Mouse (Mus musculus): ENCODE results near the gene Gab3.
"Not testable (repeated sequence)": the region's sequence is repeated elsewhere in the genome, so short reads cannot be mapped to it uniquely, and the experiment has no call there.

The Gab3 gene

DNA sequence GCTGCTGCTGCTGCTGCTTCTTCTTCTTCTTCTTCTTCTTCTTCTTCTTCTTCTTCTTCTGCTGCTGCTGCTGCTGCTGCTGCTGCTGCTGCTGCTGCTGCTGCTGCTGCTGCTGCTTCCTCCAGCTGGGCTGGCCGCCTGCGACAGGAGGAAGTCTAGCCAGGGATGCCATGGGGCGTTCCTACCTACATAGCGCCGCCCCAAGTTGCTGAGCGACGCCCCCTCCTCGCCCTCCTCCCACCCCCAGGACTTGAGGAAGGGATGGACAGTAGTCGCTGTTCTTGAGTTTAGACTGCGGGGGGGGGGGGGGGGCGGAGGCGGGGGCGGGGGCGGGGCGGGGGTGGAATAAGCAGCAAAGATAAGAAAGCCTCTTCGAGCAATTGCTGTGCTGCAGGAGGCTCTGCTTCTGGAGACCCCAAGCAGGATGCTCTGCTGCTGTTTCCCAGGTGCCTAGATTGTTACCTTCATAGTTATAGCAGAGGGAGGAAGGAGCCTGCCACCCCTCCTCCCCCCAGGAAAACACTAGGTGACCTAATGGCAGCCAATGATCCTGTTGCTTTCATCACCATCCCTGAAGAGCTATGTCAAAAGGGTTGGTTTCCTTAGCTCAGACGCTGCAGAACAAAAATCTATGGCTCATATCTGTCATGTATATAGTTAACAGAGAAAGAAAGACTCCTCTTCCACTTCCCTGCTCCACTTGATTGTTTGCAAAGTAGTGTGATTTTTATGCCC, at the start of gene Gab3:
TSS of gene Gab3 (minus strand) at position 685 of the 735 bp plus-strand sequence.
- DNase-seq: peak; percentile 62

DNA sequence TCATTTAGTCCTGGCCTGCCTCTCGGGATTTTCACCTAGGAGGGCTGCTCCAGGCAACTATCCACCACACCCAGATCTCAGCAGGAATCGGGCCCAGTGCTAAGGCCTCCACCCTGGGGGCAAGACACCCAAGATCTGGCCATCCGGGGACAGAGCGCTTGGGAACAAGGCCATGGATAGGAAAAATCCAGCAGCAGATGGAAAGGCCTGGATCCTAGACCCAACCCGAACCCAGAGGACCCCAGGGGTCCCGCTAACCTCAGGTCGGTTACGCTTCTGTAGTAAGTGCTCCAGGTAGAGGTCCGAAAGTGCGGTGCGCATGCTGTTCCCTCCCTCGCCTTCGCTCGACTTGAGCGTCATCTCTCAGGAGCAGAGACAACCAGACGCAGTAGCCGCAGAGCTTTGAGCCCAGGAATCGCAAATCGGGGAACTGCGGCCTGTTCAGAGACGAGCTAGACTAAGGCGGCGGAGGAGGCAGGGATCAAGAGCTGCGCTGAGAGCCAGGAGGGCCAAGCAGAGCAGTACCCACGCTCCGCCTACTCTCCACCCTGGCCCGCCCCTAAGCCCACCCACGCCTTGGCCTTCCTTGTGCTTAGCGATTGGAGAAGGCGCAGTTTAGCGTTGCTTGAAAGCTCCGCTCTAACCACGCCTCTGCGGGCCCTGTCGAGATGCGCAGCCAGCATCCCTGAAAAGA, 45.4 kb upstream of the Gab3 start, which contains the start of gene Mpp1:
TSS of gene Mpp1 (minus strand) at position 550 of the 694 bp plus-strand sequence.
- DNase-seq: peak; percentile 81

DNA sequence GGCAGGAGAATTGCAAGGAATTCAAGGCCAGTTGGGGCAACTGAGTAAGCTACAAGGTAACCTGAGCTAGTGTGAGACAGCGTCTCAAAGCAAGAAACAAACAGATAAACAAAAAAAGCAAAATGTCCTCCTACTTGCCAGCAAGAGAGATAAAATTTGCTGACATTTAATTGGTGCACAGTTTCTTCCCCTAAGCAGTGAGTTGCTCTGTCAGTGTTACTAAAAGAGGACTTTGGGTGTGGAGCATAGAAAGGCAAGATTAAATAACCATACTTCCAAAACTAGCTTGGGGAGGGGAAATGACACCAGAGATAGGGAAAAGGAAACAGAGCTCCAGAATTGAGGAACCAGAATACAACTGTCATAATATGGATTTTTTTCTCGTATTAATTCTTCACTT, 44.2 kb upstream of the Gab3 start:
- DNase-seq: no peak

DNA sequence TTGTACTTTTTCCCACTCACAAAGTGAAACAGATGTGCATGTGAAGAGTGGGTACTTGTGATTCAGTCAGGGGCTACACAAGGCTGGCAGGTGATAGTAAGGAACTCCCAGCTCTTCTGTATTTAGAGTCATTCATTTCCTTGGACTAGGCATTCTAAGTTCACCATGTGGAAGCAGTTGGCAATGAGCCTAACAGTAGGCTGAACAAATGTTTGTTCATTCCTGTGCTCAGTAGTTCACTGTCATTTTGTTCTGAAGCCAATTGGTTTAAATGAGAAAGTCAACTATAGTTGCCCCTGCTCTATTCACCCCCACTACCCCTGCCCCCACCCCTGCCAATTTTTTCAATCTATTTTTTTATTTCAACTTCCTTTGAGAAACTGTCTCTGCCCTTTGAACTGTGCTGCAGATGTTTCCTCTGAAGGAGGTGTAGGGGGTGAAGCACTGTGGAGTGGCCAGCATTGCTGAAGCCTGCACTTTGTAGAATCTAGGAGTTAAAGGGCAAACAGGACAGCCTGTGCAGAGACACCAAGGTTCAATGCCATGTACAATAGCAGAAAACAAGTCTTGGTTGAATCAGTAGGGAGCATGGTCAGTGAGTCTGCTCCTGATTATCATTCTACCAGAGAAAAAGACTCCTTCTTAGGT, 43.2 kb upstream of the Gab3 start:
- peak; percentile 4 for DNase-seq

DNA sequence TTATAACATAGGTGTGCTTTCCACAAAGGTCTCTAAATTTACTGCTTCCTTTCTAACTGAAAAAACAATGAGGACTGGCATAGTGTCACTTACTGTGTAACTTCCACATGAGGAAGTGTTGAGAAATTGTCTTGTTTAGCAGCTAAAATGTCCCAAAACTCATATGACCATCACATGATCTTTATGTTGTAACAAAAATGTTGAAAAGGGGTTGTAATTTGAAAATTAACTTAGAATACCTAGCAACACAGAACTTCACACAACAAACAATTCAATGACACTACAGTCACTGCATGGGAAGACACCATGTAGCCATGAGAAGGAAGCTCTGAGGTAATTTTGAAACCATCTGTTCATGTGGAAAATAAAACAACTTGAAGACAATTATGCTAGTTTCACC, 41.6 kb upstream of the Gab3 start:
- DNase-seq: no peak

DNA sequence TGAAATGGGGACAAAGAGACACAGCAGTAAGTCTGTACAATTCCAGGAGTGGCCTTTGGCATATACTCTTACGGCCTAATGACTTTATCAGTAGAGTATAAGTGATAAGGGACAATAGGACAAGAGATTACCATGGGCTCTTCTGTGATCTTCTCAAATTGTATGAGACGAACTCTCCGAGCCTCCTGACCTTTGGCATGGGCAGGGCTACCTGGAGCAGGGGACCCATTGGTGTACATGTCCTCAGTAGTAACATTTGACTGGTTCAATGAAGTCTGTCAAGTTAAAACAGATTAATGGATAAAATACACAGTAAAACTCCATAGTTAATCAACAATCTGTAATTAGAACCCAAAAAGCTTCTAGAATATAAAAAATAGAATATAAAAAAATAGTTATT, 40.3 kb upstream of the Gab3 start:
- DNase-seq: no peak

DNA sequence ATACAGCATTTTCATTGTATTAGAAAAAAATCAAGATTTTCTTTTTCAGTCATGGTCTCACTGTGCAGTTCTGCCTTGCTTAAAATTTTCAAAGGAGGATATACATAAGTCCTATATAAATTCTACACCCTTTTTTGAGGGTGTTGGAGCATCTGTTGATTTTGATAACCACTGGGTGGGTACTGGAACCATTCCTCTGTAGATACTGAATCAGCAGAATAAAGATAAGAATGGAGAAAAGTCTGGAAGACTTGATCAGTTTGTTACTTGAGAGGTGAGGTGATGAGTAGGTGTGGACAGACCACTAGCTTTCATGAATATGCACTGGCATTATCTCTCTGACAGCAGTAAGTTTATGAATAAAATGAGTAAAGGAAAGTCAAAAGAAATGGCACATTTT, 30.3 kb upstream of the Gab3 start:
- DNase-seq: no peak

DNA sequence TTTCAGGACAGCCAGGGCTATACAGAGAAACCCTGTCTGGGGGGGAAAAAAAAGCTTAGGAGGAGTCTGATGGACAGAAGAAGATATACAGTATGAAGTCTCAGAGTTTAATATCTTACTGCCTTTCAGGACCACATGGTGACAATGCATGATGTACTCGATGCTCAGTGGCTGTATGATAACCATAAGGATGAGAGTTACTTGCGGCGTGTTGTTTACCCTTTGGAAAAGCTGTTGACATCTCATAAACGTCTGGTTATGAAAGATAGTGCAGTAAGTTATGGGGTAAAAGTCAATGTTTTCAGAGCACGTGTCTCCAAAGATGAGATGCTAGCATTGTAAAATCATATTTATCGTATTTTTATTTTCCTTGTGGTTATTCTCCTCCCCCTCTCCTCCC, 17.0 kb upstream of the Gab3 start:
- DNase-seq: no peak

DNA sequence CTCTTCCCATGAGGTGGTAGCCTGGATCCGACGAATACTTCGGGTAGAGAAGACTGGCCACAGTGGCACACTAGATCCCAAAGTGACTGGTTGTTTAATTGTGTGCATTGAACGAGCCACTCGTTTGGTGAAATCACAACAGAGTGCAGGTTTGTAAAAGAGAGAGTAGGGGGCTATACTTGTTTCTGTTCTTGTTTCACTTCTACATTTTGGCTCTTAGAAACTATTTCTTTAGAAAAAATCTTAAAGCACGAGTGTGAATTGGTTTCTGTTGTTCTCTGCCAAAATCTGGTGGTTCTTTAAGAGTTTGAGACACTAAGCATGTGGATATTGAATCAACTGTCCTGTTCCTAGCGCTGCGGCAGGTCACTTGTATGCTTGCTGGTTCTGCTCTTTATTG, 13.5 kb upstream of the Gab3 start:
- DNase-seq: no peak

DNA sequence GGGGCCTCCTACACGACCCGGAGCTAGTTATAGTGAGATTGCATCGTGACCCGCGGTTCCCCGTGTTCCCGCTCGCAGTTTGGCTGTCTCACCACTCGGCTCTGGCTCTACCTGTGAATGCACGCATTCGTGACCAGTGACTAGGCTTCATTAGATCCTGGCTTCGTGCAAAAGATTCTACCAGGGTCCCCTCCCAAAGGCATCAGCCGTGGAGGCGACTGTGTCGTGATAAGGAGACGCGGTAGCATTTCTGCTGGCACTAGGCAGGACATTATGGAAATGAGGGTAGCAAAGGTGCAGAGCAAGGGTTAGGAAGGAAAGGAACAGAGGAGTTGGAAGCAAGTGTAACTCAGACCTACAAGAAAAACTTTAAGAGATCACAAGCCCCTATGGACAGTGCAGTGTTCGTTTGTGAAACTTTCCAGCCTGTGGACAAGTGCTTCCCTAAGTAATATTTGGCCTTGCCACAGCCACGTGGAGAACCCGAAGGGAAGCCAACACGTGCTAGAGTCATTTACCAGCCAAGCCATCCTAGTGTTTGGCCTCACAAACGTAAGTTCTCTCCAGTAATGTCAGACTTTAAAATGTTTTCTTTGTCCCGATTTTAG, 11.0 kb upstream of the Gab3 start:
- no peak for DNase-seq

DNA sequence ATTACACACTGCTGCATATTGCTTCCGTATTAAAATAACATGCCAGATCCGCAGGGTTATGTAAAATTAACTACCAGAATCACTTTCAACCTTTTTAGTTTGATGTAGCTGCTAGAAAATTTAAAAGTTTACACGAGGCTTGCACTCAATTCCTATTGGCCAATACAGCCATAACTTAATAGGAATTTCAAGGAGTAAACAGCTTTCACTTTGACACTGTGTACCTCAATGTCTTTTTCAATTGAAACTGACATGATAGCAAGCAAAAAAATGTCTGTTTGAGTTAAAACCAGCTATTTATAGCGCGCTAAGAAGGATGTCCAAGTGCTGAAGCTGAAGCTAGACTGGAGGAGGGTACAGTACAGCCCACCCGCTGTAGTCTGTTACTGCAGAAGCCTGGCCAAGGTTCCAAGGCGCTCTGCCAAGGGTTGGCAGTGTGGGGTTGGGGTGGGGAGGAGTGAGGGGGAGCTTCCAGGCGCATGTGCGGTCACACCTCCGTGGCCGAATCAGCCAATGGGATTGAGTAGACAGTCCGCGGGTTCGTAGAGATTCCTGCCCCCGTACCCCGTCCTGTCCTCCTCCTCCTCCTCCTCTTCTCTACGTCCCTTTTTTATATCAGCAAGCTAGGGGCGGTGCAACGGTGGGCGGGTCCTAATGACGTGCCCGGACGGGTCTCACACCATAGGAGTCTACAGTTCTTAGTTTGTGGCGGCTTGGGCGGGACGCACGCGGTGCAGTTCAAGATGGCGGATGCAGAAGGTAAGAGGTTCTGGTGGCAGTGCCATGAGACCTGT, 10.3 kb upstream of the Gab3 start, which contains the start of gene Dkc1:
TSS of gene Dkc1 (plus strand) at position 486 of the 794 bp plus-strand sequence.
- peak; percentile 87 for DNase-seq

DNA sequence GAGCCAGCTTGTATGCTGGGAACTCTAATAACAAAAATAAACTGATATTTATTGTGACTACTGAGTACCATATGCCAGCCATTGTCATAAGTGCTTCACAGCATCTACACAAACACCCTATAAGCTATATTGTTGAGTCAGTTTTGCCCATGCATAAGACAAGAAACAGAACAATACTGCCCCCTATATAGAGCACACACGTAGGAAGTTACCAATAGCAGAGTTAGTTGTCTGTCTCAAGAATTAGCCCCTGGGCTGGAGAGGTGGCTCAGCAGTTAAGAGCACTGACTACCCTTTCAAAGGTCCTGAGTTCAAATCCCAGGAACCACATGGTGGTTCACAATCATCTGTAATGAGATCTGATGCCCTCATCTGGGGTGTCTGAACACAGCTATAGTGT, 396 bp upstream of the Gab3 start:
- DNase-seq: no peak

DNA sequence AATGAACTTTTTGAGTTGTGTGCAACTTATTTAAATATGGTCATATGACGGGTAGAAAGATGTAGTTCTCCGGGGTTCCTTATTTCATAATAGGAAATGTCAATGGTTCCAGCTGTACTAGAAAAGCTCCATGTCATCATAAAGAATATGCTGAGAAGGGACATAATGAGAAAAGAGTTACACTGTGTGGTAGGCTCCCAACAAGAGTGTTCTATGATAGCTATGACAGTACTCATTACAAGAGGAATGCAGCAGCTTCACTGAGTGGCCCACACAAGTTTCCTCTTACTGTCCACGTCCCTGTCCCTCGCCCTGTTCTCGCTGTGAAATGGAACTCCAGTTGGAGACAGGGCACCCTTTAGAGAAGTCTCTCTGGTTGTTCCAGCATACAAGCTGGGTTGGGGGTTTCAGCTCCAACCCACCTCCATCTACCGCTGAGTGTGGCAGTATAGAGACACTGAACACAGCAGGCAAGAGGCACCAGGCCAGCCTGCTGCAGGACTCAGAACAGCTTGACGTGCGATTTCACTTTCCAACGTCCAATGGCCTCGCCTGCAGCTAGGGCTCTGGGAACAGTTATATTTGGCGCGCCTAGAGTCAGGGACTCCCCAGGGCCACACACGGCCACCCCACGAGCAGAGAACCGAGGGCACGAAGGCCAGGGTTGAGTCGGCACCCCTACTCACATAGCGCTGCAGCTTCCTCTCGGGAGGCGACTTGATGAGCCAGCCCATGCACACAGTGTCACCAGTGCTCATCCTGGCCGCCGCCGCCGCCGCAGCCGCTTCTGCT, 1.1 kb downstream of the Gab3 start:
- DNase-seq: peak; percentile 13

DNA sequence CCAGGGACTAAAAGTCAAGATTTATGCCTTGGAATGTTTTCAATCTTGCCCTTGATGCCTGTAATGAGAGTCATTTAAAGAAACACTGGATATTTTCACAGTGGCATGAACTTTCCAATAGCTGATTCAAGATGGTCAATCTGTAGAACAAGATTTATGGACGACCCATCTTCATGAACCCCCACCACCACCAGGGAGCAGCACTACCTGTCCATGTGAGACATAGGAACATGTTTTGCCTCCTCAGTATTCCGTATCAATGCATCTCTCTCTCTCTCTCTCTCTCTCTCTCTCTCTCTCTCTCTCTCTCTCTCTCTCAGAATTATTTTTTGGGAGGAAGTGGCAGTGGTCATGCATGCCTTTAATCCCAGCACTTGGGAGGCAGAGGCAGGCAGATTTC, 2.9 kb downstream of the Gab3 start:
- DNase-seq: peak; percentile 13

DNA sequence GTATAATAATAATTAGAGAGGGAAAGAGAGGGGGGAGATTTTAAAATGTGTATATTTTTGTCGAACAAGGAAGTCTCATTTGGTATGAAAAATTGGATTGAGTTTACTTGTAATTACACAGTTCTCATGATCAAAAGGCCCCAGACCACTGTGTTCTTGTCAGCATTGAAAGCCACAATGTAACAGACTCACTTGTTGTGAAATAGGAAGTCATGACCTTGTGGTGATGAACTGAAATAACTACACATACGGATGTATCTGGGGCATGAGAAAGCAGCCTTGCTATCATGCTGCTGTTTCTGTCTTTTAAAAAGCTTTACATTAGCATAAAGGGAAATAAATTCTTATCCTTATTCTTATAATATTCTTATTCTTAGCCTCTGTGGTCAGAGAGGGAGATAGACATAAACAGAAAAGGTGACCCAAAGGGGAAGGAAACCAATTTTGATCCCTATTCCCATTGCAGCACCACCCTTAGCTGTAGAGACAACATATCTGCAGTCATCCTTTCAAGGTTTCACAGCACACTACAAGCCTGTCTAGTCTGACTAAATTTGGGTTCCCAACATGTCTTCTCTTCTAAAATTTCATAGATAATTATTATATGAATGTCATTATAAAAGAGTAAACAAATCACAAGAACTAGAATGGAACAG, 29.0 kb downstream of the Gab3 start:
- no peak for DNase-seq

DNA sequence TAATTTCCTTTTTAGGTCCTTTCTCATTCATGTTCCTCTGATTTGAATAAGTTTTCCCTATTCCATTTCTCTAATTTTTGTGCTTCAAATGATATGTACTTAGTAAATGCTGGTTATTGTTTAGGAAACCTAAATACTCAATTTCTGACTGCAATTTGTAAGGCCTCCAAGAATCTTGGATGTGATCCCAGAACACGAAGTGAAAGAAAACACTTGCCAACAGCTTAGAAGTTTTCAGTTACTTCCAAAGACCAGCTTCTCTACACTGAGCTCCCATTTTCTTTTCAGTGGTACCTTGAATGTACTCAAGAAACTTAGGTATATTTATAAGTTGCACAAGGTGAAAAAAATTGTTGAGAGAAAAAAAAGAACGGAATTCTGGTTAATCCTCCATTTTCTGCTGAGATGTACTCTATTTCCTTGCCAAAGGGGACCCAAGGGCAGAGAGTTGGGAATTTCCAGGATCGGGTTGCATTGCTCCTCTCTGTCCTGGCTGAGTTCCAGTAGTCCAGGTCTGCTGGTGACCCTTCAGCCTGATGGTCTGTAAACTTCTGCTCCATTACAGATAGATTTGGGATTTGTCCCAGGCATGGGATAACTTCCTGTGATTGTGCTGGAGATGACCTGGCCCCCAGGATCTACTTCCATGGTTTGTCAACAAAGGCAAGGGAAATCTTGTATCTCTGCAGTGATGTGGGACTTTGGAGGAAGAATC, 38.2 kb downstream of the Gab3 start:
- peak; percentile 22 for DNase-seq

DNA sequence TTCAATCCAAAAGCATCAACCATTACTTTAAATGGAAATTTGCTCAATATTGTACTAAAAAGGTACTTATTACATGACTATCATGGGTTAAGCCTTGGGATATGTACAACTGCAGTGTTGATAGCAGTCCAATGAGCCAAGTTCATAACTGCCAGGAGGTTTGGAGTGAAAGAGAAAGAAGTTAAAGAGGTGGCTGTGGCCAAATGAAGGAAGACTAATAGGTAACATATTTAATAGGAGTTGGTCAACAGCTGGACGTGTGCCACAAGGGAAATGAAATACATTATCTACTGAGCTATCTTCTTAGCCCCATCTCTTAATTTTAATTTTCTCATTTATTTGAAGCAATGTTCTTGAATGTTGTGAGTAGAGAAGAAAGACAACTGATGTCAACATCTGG, 39.3 kb downstream of the Gab3 start:
- DNase-seq: no peak

DNA sequence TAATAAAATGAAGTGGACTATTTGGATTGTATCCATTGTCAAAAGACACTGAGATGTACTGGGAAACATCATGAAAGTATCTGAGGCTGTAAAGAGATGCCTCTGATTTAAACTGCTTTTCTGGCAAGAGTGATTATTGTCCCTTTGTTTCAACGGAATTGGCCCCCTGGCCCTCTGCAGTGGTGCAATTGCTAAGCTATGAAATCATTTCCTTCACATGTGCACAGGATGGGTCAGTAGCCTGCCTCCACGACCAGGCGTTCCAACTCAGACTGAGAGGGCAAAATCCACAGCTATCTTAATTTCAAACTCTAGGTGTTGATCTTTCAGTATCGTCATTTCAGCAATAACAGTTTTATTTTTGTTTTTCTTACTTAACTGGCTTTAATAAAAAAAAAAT, 40.7 kb downstream of the Gab3 start:
- DNase-seq: peak; percentile 23

DNA sequence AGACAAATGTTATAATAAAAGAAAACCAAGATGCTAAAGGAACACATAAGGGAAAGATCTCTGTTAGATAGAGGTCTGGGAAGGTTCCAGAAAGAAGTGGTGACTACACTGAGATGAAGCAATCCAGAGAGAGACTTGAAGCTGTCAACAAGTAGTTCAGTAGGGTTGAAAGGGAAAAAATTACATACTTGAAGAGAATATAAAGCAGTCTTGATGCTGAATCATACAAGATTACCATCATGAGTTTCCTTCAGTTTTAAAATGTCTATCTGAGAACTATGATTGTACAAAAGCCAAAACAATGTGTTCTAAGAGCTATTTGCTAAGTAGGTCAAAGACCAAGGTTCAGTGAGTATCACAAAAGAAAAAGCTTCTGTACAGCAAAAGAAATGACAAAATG, 48.6 kb downstream of the Gab3 start:
- DNase-seq: no peak

DNA sequence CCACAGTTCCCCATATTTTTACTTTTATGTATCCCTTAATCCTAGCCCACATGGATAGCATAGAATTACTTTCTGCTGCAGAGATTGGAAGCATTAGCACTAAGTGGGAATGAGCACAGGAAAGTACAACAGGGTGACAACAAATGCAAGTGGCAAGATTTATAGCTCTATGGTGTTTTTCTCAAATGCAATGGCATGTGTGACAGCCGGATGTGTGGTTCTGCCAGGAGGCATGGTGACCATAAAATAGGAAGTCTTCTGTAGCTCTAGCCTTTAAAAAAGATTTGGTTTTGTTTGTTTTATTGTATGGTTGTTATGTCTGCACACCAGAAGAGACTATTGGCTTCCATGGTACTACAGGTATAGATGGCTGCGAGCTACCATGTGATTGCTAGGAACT, 50.1 kb downstream of the Gab3 start:
- no peak for DNase-seq

DNA sequence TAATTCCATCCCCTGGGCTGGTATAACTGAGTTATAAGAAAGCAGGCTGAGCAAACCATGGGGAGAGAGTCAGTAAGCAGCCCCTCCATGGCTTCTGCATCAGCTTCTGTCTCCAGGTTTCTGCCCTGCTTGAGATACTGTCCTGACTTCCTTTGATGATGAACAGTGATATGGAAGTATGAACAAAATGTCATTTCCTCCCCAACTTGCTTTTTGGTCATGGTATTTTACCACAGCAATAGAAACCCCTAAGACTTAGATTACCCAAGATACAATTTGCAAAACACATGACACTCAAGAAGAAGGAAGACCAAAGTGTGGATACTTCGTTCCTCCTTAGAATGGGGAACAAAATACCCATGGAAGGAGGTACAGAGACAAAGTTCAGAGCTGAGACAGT, 51.2 kb downstream of the Gab3 start:
- not testable (repeated sequence) for DNase-seq
